In genomic region chr16:94258366-94259310, GRCm38 (mm10) we compare ENCODE assay signal across 7 mouse cellular contexts. TPM values are rescaled to one million over a fixed set of nuclear protein-coding genes. Genes with fewer than 3 reads are reported as not detected.
DNase-seq lines count a peak whose midpoint lies in the region; ATAC-seq and TF ChIP-seq lines count a peak whose summit lies in the region.

No protein-coding gene starts in this region.

- 70% methylated on average over 14 of the region's 14 CpGs for WGBS in midbrain, embryonic 15.5 days

- TF ChIP-seq POLR2A in cortical plate, adult 2 months (IDR thresholded peaks at IDR 0.05; ENCODE audit: extremely low read depth, insufficient read depth, low read length): no peak

- H3K4me3 ChIP-seq in cortical plate, adult 2 months (ENCODE audit: insufficient read depth, low read length): no peak overlapping the region
- H3K4me3 ChIP-seq in midbrain, embryonic 15.5 days: no peak overlapping the region

- 0 out of 2 replicates have a peak, but pooled peaks cover 3% of the 10 kb centered on the region for H3K36me3 ChIP-seq in midbrain, embryonic 15.5 days (replicated peaks)

- H3K9me3 ChIP-seq in midbrain, embryonic 15.5 days: no peaks in the 10 kb centered on the region

- H3K9ac ChIP-seq in midbrain, embryonic 15.5 days: no peak overlapping the region

- peaks cover 2% of the 10 kb centered on the region for H3K4me1 ChIP-seq in cortical plate, adult 2 months (ENCODE audit: control insufficient read depth, insufficient read depth, low read length)
- peaks cover 9% of the 10 kb centered on the region for H3K4me1 ChIP-seq in midbrain, embryonic 15.5 days

- intact Hi-C loops in gastrocnemius, postnatal 36 days (cut with DNase I): loop anchor here (1.0 to 5.0 kb wide), 2 partner anchors 220 to 321 kb away; no protein-coding TSS in a partner anchor
- intact Hi-C loops in left cerebral cortex, postnatal 36 days (cut with DNase I): loop anchor here (1.0 to 10.0 kb wide), 3 partner anchors 134 to 320 kb away; no protein-coding TSS in a partner anchor

- no peak overlapping the region for H3K27ac ChIP-seq in cortical plate, adult 2 months (ENCODE audit: insufficient read depth, low read length)
- H3K27ac ChIP-seq in midbrain, embryonic 15.5 days: no peak overlapping the region

- no peak overlapping the region for H3K4me2 ChIP-seq in midbrain, embryonic 15.5 days

- ATAC-seq in midbrain, embryonic 15.5 days (replicated peaks): peak; percentile 87

- H3K27me3 ChIP-seq in midbrain, embryonic 15.5 days (replicated peaks): peaks cover under 1% of the 10 kb centered on the region; the same call in 1 of the 2 replicates

- peak; percentile 97 for TF ChIP-seq CTCF in cortical plate, adult 2 months (IDR thresholded peaks at IDR 0.05; ENCODE audit: extremely low read depth, insufficient read depth, low read length)

- DNase-seq in adrenal gland, adult 18-20 months (ENCODE audit: low spot score in 2 of 2): peak; percentile 67 to 75
- DNase-seq in gastrocnemius, postnatal 36 days: peak; percentile 70 to 73
- DNase-seq in kidney, adult 11 months: peak; percentile 56
- peak; percentile 57 to 68 for DNase-seq in left cerebral cortex, postnatal 36 days (ENCODE audit: low spot score in 2 of 2)
- peak; percentile 52 to 82 for DNase-seq in spleen, postnatal 10 days (ENCODE audit: low spot score in 2 of 2)

RNA-seq across cellular contexts. Expression of gene Hlcs, which starts 54.7 kb away (rescaled TPM):
- 10 to 100 TPM; 14.8 to 16.5 TPM for total RNA-seq in adrenal gland, adult 18-20 months (2021)
- polyA plus RNA-seq in cortical plate, adult 2 months (2012; rRNA removed): 10.2 and 10.7 TPM in 2 replicates
- total RNA-seq in gastrocnemius, postnatal 36 days (2021): 1 to 10 TPM; 6.5 to 6.8 TPM
- total RNA-seq in left cerebral cortex, postnatal 36 days (2021): 10 to 100 TPM; 15.6 to 20.0 TPM
- 9.7 and 10.1 TPM in 2 replicates for polyA plus RNA-seq in midbrain, embryonic 15.5 days (2015; fragmentation: Nextera tagmentation; extraction: Ambion mirVana)
